Comparison of ENCODE assay signal across 8 mouse cellular contexts in the genomic region with DNA sequence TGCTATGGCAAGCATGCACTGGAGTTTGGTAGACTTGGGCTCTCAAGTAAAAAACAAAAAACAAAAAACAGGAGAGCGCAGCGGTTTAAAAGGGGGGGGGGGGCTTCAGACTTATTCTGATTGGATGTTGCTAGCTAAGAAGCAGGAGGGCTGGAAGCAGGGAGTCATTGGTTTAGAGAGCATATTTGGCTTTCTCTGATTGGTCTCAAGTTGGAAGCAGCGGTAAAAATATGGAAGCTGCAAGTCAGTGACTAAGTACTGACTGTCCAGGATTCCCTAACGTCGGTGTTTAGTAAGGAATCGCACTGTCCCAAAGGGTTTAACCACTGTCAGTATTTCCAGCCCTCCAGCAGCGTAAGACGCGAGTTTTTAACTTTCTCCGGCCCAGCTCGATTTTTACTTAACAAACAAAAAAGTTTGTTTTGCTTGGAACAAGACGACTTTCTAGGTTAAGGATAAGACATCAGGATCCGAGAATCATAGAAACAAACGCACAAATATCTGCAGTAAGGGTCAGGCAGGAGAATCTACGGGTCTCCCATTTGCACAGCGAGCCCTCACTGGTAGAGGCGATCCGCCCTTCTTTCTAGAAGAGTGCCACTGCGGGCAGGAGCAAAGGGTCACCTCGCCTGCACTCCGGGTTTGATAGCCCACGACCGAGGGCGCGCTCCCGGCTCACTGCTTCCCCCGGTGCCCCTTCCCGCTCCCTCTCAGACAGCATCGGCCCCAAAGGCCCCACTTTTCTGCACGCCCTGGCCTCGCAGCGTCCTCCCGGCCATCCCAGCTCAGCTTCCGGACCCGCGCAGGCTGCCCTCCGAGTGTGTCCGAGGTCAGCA. TPM values are rescaled to one million over a fixed set of nuclear protein-coding genes. Genes with fewer than 3 reads are reported as not detected.
DNase-seq lines count a peak whose midpoint lies in the region; ATAC-seq and TF ChIP-seq lines count a peak whose summit lies in the region.

No protein-coding gene starts in this region.

- under 1% methylated on average over 38 of the region's 38 CpGs for WGBS in cerebellum, adult 2 months

- peaks cover 16% of the 10 kb centered on the region; the same call in 1 of the 2 replicates for H3K4me1 ChIP-seq in cerebellum, adult 2 months (ENCODE audit: control insufficient read depth, insufficient read depth, low read length)

- peak overlapping the region; percentile 98 for H3K27ac ChIP-seq in cerebellum, adult 2 months (ENCODE audit: insufficient read depth, low read length)

- no peaks in the 10 kb centered on the region for H3K27me3 ChIP-seq in cerebellum, adult 2 months (ENCODE audit: control insufficient read depth, insufficient read depth, low read length)

- ATAC-seq in megakaryocyte progenitor cell, adult 5-6 weeks (replicated peaks; ENCODE audit: poor library complexity), result peak; percentile 75

- H3K4me3 ChIP-seq in cerebellum, adult 2 months (replicated peaks; ENCODE audit: insufficient read depth, low read depth, low read length), result peak overlapping the region; percentile 93

- TF ChIP-seq CTCF in cerebellum, adult 2 months (IDR thresholded peaks at IDR 0.05; ENCODE audit: borderline replicate concordance, insufficient read depth, low read depth, low read length), result no peak

- intact Hi-C loops in left cerebral cortex, postnatal 10 days (cut with DNase I), result loop anchor here (5.0 kb wide), 2 partner anchors 76 to 96 kb away; no protein-coding TSS in a partner anchor

- no peak for TF ChIP-seq POLR2A in cerebellum, adult 2 months (IDR thresholded peaks at IDR 0.05; ENCODE audit: borderline replicate concordance, insufficient read depth, low read length)

- peak; percentile 37 to 71 for DNase-seq in cerebellum, adult 2 months
- DNase-seq in cerebellum, adult 11-12 months, result no peak
- DNase-seq in c-Kit-positive CD71-negative TER-119-negative erythroid progenitor cells, embryonic 14.5 days (ENCODE audit: low read depth), result peak; percentile 58
- peak; percentile 85 for DNase-seq in forelimb bud, embryonic 11.5 days (ENCODE audit: low read depth, low spot score)
- peak; percentile 64 for DNase-seq in hindlimb bud, embryonic 11.5 days (ENCODE audit: extremely low spot score, low read depth, low spot score)
- DNase-seq in left cerebral cortex, postnatal 10 days (ENCODE audit: extremely low spot score in 1 of 2, low spot score in 2 of 2), result peak; percentile 63 to 71
- peak; percentile 86 for DNase-seq in skeletal muscle tissue, adult 2 months (ENCODE audit: low read depth, low spot score)

RNA-seq across cellular contexts. Expression of a gene that starts 1.0 kb away (rescaled TPM):
- 41.8 TPM in 2 replicates for polyA plus RNA-seq in cerebellum, adult 2 months (2012; rRNA removed)
- total RNA-seq in left cerebral cortex, postnatal 10 days (2021), result 100 to 1,000 TPM; 114 to 115 TPM
- total RNA-seq in megakaryocyte progenitor cell, adult 5-6 weeks (2015), result 65.0 and 65.9 TPM in 2 replicates
- total RNA-seq in megakaryocyte progenitor cell, adult 5-6 weeks (2017), result 66.6 and 74.4 TPM in 2 replicates

RNA-seq across cellular contexts. Expression of a gene that starts 42.0 kb away (rescaled TPM):
- polyA plus RNA-seq in cerebellum, adult 2 months (2012; rRNA removed), result 0.08 and 0.20 TPM in 2 replicates
- total RNA-seq in left cerebral cortex, postnatal 10 days (2021), result not detected
- total RNA-seq in megakaryocyte progenitor cell, adult 5-6 weeks (2015), result not detected in 2 replicates
- not detected in 2 replicates for total RNA-seq in megakaryocyte progenitor cell, adult 5-6 weeks (2017)
